Mouse (Mus musculus) embryonic stem cell, embryonic (primary cell): ENCODE measurements at regions not wholly inside any gene's neighbourhood (a gene's known extent, or its start where the extent isn't known, plus 50 kb on each side); places are given as distances from the start of the nearest gene placed in this dataset.

Source experiments
- CTCF ChIA-PET, 4 experiments: fragments of 300-600 bp in 2 of 4; fragments of 350-600 bp in 2 of 4; sonication (Branson Sonifier 250); formaldehyde crosslinking; loops; one replicate each; lab custom pipeline; 2022; ENCODE audit warnings: inconsistent platforms in 2 of 4; lab: Charles Lee
- POLR2A ChIA-PET, 4 experiments: fragments of 300-600 bp in 2 of 4; fragments of 350-600 bp in 2 of 4; sonication (Branson Sonifier 250); formaldehyde crosslinking; loops; one replicate each; lab custom pipeline; 2022; ENCODE audit warnings: antibody characterized with exemption in 4 of 4, inconsistent platforms in 1 of 4; lab: Charles Lee

DNA sequence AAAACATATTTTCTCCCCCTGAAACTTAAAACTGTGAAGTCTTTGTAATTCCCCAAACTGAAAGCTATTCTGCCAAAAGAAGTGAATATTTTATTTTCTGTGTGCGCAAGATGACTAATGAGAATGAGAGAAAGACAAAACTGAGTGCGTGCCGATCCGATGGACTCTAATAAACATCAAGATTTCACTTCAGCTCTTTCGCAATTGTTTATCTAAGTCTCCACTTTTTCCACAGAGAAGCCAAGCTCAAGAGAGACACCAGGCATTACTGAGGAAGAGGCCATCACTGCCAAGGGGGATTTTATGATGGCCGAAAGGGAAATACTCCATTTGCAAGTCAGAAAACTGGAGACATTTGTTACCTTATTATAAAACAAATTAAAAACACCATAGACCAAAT, 55.0 kb upstream of the Uqcrfs1 start:
- ChIA-PET CTCF (no interaction called here), POLR2A (no interaction called here)

DNA sequence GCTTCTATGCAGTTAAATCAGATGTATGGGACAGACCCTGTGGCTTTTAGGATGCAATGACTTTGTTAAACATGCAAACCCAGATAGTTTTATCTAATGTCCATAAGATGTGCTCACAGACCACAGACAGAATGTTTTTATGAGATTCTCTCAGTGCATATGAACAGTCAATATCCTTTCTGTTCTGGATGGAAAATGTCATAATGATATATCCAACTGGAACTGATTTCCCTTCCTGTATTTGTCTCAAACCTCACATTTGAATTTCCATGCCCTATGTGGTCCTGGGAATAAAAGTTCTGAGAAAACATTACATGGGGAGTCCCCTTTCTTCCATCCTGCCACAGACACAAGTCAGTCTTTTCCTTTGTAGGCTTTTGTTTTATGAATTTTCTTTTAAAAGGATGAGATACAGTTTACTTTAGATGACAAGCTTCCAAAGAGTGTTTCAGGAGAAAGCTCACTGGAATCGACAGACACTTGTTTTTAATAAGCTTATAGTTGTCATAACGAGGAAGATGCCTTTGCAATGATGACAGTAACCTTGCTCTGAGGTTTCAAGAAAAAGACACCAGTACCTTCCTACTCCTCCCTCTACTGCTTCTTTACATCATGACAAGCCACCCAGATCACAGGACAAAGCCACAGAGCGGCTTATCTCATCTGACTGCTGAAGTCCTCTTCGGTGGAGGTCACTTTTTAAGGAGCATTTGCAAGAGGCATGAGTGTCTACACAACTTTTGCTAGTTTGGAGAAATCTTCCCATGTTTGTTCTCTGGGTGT, 55.7 kb upstream of the Uqcrfs1 start:
- POLR2A ChIA-PET: no interaction called here

DNA sequence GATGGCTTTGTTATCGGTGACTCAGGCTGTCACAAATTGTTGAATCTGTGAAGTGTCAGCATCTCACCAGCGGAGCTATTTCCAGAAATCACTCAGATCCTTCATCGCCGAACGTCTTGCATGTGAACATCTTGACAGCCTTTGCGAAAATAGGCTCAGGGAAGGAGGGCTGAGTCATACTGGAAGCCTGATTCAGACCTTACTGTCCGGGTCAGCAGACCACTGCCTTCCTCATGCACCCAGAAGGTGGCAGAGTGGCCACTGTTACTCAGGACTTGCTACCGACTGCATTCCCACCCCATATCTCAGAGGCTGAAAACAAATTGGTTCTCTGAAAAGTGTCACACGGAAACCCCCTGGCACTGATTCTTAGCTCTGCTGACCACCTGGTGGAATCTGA, 55.9 kb upstream of the Dusp22 start:
- ChIA-PET POLR2A (no interaction called here), CTCF (no interaction called here)

More for the DNA sequence above, 55.7 kb upstream of the Uqcrfs1 start:
- CTCF ChIA-PET: no interaction called here

DNA sequence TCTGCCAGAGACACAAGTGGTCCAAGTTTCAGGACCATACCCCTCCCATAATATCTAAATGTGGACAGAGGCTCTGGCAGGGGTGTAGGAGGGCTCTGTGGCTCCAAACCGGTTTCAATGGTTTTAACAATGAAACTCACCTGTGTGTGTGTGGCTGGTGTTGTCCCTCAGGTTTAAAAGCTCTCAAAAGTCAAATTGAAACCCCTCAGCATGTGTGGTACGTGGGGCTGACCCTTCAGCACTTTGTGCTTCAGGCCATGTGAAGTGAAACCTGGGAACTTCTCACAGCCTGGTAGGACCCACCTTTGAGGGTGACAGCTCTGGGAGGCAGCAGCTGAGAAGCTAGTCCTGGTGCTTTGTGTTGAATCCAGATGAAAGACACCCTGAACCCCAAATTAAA, 52.5 kb upstream of the Dusp22 start:
- POLR2A ChIA-PET: no interaction called here
- CTCF ChIA-PET: no interaction called here

DNA sequence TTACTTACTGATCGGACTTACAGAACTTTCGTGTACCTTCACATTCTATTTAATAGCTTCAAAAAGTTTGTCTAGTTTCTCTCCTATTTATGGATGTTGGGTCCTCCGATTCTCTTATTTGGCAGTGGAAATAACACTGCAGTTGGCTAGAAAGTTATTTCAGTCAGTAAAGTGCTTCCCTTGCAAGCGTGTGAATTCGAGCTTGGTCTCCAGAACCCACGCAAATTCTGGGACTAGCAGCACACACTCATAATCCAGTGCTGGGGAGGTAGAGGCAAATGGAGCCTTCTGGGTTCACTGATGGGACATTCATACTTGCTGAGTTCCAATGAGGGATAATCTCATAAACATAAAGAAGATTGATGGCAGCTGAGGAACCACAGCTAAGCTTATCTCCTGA, 51.9 kb upstream of the Dusp22 start:
- CTCF ChIA-PET: interaction anchor here in 1 of 4 experiments (0.7 kb wide), 1 partner anchor 57 kb away, joined by 3 read pairs; no protein-coding TSS in a partner anchor

DNA sequence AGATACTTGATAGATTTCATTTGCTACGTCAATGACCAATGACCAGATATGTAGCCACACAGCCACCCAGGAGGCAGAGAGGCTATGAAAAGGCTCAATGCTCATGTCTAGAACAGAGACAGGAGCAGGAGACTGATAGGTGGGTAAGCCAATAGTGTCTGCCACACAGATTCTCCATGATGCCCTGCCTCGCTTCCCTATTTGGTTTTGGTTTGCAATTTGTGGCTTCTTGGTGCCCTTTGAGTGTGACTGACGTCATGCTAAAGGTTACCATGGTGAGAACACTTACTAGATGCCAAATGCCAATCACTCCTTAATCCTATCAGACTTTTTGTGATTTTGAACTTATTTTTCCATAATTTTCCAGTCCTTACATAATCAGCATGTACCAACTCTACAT, 50.0 kb upstream of the Dusp22 start:
- ChIA-PET CTCF (no interaction called here), POLR2A (no interaction called here)

More for the DNA sequence above, 51.9 kb upstream of the Dusp22 start:
- POLR2A ChIA-PET: no interaction called here
